Mouse (Mus musculus) gastrocnemius, postnatal 36 days (tissue): ENCODE results near the gene Efhc1. TPM values are rescaled to one million over a fixed set of nuclear protein-coding genes. Genes with fewer than 3 reads are reported as not detected.

Experiments
- total RNA-seq, 2 experiments: library from RNA; stranded (reverse); gene quantifications; 2 replicates each; pipeline ENCODE4 v1.2.3; 2021

Gene Efhc1
- total RNA-seq, 2 experiments from 2014 or later: 0.36 to 0.81 TPM

Other genes starting within 250 kb of the Efhc1 start
- not detected for gene Il17a, start 220.7 kb upstream of the Efhc1 start, total RNA-seq
- not detected for gene Il17f, start 161.0 kb upstream of the Efhc1 start, total RNA-seq
- gene Mcm3, start 131.3 kb upstream of the Efhc1 start, total RNA-seq: 1 to 10 TPM; 2.8 to 3.3 TPM
- under 1 TPM; 0.71 to 0.72 TPM for gene Paqr8, start 61.0 kb upstream of the Efhc1 start, total RNA-seq
- 1 to 10 TPM; 2.7 to 3.9 TPM for gene Tram2, start 127.6 kb downstream of the Efhc1 start, total RNA-seq